Mouse (Mus musculus) gastrocnemius, adult 18-20 months (tissue): ENCODE results near the gene Mfsd4b2. TPM values are rescaled to one million over a fixed set of nuclear protein-coding genes. Genes with fewer than 3 reads are reported as not detected.
"Not testable (repeated sequence)": the region's sequence is repeated elsewhere in the genome, so short reads cannot be mapped to it uniquely, and the experiment has no call there.

Experiments used
- DNase-seq: peaks from one replicate; pipeline ENCODE4 v3.0.0; 2021; ENCODE audit warnings: low spot score
- long read RNA-seq, 2 experiments: library from polyadenylated mRNA; stranded (forward); transcript quantifications; one replicate each; pipeline ENCODE4 v2.0.0; 2021
- total RNA-seq, 2 experiments: library from RNA; stranded (reverse); gene quantifications; 2 replicates each; pipeline ENCODE4 v1.2.3; 2021

Gene Mfsd4b2
- total RNA-seq, result under 1 TPM; 0.16 to 0.19 TPM
- long read RNA-seq, experiment 1, result 0 reads
- long read RNA-seq, experiment 2, result 0 reads

GRCm38 (mm10) chr10:39926616-39927139 lies at the start of gene Mfsd4b2:
Gene Mfsd4b2 (minus strand): TSS chr10:39926923.
- DNase-seq, result peak; percentile 3

DNA sequence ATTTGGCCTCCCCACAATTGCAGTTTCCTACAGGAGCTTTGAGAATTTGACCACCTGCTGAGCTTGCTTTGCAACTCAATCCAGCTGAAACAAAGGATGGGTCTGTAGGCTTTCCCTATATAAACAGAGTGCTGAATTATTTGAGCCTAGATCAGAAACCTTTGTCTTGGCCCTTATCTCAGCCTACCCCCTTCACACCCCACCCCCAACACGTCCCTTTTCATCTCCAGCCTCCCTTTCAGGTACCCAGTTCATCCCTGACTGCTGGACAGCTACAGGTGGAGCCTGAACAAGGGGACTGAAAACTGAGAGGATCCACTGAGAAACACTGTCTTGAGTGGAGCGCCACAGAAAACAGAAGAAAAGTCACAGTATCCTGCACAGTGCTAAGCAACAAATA lies 49.0 kb upstream of the Mfsd4b2 start:
- DNase-seq, result no peak

- DNase-seq, result no peak
These were observed 48.3 kb upstream of the Mfsd4b2 start for GRCm38 (mm10) chr10:39974982-39975381.

DNA sequence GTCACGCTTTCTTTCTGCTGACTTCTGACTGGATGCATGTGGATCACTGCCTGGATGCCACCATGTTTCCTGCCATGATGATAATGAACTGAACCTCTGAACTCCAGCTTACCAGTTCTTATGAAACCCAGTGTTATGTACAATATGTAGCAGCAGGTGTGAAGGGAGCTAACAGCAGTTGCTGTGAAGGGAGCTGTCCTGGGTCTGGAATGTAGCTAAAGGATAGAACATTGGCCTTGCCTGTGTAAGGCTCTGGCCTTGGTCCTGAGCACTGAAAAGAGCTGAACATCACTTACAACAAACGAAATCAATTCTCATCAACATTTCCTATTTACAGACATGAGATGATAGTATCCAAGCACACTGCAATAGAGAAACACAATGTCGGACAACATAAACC lies 40.8 kb upstream of the Mfsd4b2 start:
- DNase-seq, result no peak

DNA sequence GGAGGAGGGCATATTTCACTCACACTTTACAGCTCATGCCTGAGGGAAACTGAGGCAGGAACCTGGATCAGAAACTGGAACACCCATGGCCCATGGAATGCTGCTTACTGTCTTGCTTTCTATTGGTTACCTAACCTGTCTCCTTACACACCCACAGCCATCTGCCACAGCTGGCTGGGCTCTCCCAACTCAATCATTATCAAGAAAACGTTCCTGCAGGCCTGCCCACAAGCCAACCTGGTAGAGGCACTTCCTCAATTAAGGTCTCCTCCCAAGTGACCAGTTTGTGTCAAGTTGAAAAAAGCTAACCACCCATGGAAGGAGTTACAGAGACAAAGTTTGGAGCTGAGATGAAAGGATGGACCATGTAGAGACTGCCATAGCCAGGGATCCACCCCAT lies 35.2 kb upstream of the Mfsd4b2 start:
- no peak for DNase-seq

GRCm38 (mm10) chr10:39960441-39960822 lies 33.7 kb upstream of the Mfsd4b2 start:
- no peak for DNase-seq

- peak; percentile 99 for DNase-seq
These were observed 33.2 kb upstream of the Mfsd4b2 start, which contains the start of gene Mfsd4b3 for GRCm38 (mm10) chr10:39959761-39960440. Gene Mfsd4b3 (minus strand): TSS chr10:39960153.

DNA sequence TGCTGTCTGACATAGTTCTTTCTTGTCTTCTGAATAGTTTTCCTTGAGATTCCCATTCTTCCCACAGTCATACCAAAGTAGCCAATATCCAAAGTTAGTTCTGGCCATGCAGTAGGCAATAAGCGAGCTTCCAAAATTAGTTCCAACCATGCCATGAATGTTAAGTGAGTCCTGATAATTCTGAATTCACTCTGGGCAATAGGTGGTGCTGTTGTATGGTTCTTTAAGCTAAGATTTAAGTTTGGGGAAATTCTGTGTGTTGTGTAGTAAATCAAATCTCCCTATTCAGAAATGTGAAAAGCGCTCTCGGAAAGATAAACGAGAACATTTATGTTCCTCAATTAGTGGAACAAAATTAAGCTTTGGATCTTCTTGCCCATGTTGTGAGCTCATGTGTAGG lies 31.5 kb upstream of the Mfsd4b2 start:
- DNase-seq, result no peak

GRCm38 (mm10) chr10:39956340-39956878 lies 29.7 kb upstream of the Mfsd4b2 start:
- DNase-seq, result no peak

- DNase-seq, result no peak
These were observed 28.4 kb upstream of the Mfsd4b2 start for GRCm38 (mm10) chr10:39955163-39955562.

DNA sequence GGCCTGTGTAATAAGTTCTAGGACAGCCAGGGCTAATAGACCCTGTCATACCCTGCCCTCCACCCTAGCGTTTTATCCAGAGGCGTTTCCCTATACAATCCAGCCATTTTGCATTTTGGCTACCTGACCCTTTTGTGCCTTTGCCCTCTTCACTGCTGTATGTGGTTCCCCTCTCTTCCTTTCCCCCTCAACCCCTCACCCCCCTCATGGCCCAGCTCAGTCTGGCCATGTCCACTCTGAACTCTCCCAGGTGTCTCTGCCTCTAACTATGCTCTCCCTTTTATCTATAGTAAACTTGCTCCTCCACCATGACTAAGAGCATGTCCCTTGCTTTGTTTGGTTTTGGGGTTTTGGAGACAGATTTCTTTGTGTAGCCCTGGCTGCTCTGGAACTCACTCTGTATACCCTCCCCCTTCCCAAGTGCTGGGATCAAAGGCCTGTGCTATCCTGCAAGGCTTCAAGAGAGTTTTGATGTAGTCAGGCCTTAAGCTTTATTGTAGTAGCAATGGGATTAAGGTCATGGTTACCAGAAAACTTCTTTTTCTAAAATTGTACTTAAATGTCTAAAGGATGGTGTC lies 22.7 kb upstream of the Mfsd4b2 start:
- DNase-seq, result no peak

- not testable (repeated sequence) for DNase-seq
These were observed 20.5 kb upstream of the Mfsd4b2 start for GRCm38 (mm10) chr10:39947195-39947594.

GRCm38 (mm10) chr10:39936553-39936952 lies 9.8 kb upstream of the Mfsd4b2 start:
- no peak for DNase-seq

GRCm38 (mm10) chr10:39924556-39924955 lies 2.2 kb downstream of the Mfsd4b2 start:
- DNase-seq, result not testable (repeated sequence)

DNA sequence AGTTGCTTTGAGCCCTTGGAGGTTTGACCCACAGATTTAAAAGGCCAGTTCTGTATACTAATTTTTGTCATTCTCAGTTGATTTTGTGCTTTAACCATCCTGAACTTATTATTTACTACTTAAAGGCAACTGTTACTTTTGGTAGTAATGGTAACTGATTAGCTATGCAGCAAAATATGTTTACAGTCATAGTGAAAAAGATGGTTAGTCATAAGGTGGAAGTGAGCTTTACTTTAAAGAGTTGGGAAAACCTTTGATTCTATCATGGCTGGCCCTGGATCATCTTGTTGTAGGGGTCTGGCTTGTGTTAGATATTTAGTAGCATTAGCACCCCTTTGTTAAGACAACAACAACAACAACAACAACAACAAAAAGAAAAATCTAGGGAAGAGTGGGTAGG lies 14.1 kb downstream of the Mfsd4b2 start:
- no peak for DNase-seq

GRCm38 (mm10) chr10:39908768-39909441 lies 17.8 kb downstream of the Mfsd4b2 start:
- DNase-seq, result no peak

GRCm38 (mm10) chr10:39906799-39907658 lies 19.7 kb downstream of the Mfsd4b2 start:
- no peak for DNase-seq

DNA sequence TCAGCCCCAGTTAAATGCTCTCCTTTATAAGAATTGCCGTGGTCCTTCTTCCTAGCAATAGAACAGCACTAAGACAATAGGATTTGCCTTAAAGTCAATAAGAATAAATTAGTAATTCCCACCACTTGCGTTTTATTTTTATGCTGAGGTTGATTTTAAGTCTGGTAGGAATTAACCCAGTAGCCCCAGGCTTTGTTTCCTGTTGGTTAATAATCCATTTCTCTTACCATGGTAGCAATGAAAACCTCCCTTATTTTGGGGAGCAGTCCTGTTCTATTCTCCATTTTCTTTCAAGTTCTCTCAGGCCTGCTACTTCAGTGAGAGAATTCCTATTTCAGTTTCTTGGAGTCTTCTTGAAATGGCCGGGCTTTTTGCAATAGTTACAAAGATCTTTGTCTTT lies 22.5 kb downstream of the Mfsd4b2 start:
- DNase-seq, result no peak

- peak; percentile 84 for DNase-seq
These were observed 27.8 kb downstream of the Mfsd4b2 start, which contains the start of gene Mfsd4b4 for GRCm38 (mm10) chr10:39898874-39899371. Gene Mfsd4b4 (minus strand): TSS chr10:39899238.

- DNase-seq, result no peak
These were observed 30.2 kb downstream of the Mfsd4b2 start for GRCm38 (mm10) chr10:39896503-39896902.
